Mouse (Mus musculus) limb, embryonic 14.5 days (tissue): Measurements from ENCODE around the gene Snx30. TPM values are rescaled to one million over a fixed set of nuclear protein-coding genes. Genes with fewer than 3 reads are reported as not detected.

Source experiments
- ATAC-seq: fragments of 200-750 bp; cut with Nextera tagmentation; 2 replicates; pipeline ENCODE4 v1.8.0; 2017; ENCODE audit warnings: low read depth, moderate number of reproducible peaks, moderate TSS enrichment; ENCODE audit not compliant: low FRiP score
- DNase-seq: peaks from one replicate; pipeline ENCODE4 v3.0.0-alpha.2; 2015; ENCODE audit warnings: low spot score
- H3K27ac ChIP-seq: fragments of 300-500 bp; sonication (generic); replicated peaks from 2 replicates; pipeline ENCODE4 v1.5.1; 2014; ENCODE audit warnings: low read depth, mild to moderate bottlenecking, low read length, moderate library complexity, mixed read lengths
- H3K27me3 ChIP-seq: fragments of 300-500 bp; sonication (generic); 2 replicates; pipeline ENCODE4 v1.6.1; 2014; ENCODE audit warnings: low read length, mixed read lengths; ENCODE audit not compliant: control insufficient read depth, insufficient read depth
- H3K36me3 ChIP-seq: fragments of 300-500 bp; sonication (generic); 2 replicates; pipeline ENCODE4 v1.6.1; 2014; ENCODE audit warnings: mild to moderate bottlenecking, low read length, moderate library complexity, mixed read lengths; ENCODE audit not compliant: control insufficient read depth, insufficient read depth
- H3K4me1 ChIP-seq: fragments of 300-500 bp; sonication (generic); 2 replicates; pipeline ENCODE4 v1.6.1; 2014; ENCODE audit warnings: antibody characterized with exemption, low read length, mixed read lengths; ENCODE audit not compliant: control insufficient read depth, insufficient read depth
- H3K4me2 ChIP-seq: fragments of 300-500 bp; sonication (generic); replicated peaks from 2 replicates; pipeline ENCODE4 v1.6.1; 2014; ENCODE audit warnings: low read depth, mild to moderate bottlenecking, low read length, moderate library complexity; ENCODE audit not compliant: severe bottlenecking
- H3K4me3 ChIP-seq: fragments of 300-500 bp; sonication (generic); replicated peaks from 2 replicates; pipeline ENCODE4 v1.5.1; 2014; ENCODE audit warnings: low read length
- H3K9ac ChIP-seq: fragments of 300-500 bp; sonication (generic); 2 replicates; pipeline ENCODE4 v1.6.1; 2014; ENCODE audit warnings: mild to moderate bottlenecking, low read depth, low read length, moderate library complexity; ENCODE audit not compliant: severe bottlenecking
- H3K9me3 ChIP-seq: fragments of 300-500 bp; sonication (generic); 2 replicates; pipeline ENCODE4 v1.6.1; 2016; ENCODE audit warnings: low read length; ENCODE audit not compliant: control insufficient read depth
- POLR2A ChIP-seq: fragments of 200-500 bp; IDR thresholded peaks from 2 replicates; pipeline ENCODE4 v1.8.0; 2012; ENCODE audit warnings: inconsistent platforms, mild to moderate bottlenecking, moderate library complexity, borderline replicate concordance; ENCODE audit not compliant: insufficient read depth, insufficient read length; ENCODE audit errors: extremely low read depth
- WGBS: fragments of 180-500 bp; shearing (Covaris S2); extraction: QIAGEN DNeasy Blood & Tissue Kit; methylation state at CpG from one replicate; pipeline ENCODE4 v1.1.7; 2014; 5-methylcytosine and 5-hydroxymethylcytosine counted together
- polyA plus RNA-seq, 2 experiments: library from polyadenylated mRNA; depleted of rRNA in 1 of 2; stranded (reverse) in 1 of 2; unstranded in 1 of 2; fragments of >200 nt; fragmentation: Nextera tagmentation in 1 of 2; extraction: Ambion mirVana in 1 of 2; gene quantifications; 2 replicates each; pipeline versions ENCODE4 v1.2.1 to v1.2.3; 2012 to 2014

The Snx30 gene
- polyA plus RNA-seq, 2 experiments = 7.2 to 12.0 TPM

DNA sequence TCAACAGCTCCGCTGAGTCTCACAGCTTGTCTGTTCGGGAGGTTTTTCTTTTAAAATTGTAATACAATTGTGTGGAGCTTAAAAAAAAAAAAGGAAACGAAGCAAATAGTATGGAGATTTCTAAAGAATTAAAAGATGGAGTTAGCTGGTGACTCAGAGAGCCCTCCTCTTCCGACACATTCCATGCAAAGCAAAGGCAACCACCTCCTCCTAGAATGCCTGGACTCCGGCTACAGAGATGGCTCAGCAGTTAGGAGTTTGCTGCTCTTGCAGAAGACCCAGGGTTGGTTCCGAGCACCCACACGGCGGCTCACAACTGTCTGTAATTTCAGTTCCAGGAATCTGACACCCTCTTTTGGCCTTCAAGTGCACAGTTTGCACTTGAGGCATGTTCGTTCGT lies 12.9 kb downstream of the Snx30 start:
- Histone ChIP-seq H3K4me2 (no peak overlapping the region), H3K36me3 (no peaks in the 10 kb centered on the region), H3K9ac (no peak overlapping the region), H3K9me3 (no peaks in the 10 kb centered on the region), H3K4me1 (peaks cover 12% of the 10 kb centered on the region), H3K27me3 (no peaks in the 10 kb centered on the region), H3K27ac (0 out of 2 replicates have a peak overlapping the region, but pooled peaks have one; percentile 63), H3K4me3 (no peak overlapping the region)
- ATAC-seq = no peak
- no peak for DNase-seq
- TF ChIP-seq POLR2A = no peak
- 84% methylated on average over 10 of the region's 10 CpGs for WGBS

DNA sequence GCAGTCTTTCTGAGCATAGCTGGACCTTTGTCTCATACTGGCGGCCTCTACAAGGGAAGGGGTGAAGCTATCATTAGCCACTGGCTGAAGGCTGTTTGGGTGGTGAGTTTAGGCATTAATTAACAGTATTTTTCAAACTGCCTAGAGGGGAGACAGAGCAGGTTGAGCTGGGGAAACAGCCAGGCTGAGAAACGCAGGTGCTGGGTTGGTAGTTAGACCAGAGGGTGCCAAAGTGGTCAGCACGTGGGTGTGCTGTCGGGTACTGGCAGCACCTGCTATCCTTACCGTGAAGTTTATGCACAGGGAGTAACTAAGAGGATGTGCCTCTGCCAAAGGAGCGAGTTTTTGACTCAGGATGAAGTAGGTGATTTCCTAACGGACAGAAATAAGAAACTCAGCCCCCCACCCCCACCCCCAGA lies 13.4 kb downstream of the Snx30 start:
- peak overlapping the region; percentile 63; the same call in 1 of the 2 replicates for H3K27ac ChIP-seq
- WGBS = 45% methylated on average over 7 of the region's 7 CpGs

GRCm38 (mm10) chr4:59819477-59820022 lies 13.9 kb downstream of the Snx30 start:
- 32% methylated on average over 12 of the region's 12 CpGs for WGBS
- no peak for TF ChIP-seq POLR2A
- no peak overlapping the region for H3K4me2 ChIP-seq
- no peaks in the 10 kb centered on the region for H3K9me3 ChIP-seq
- peak; percentile 43 for DNase-seq
- H3K9ac ChIP-seq = no peak overlapping the region
- H3K36me3 ChIP-seq = no peaks in the 10 kb centered on the region
- no peaks in the 10 kb centered on the region for H3K27me3 ChIP-seq
- ATAC-seq = no peak
- no peak overlapping the region for H3K27ac ChIP-seq
- no peak overlapping the region for H3K4me3 ChIP-seq
- peaks cover 12% of the 10 kb centered on the region for H3K4me1 ChIP-seq

More for the DNA sequence above, 13.4 kb downstream of the Snx30 start:
- no peak overlapping the region for H3K4me2 ChIP-seq
- no peak overlapping the region for H3K4me3 ChIP-seq
- no peak for DNase-seq
- no peak for TF ChIP-seq POLR2A
- ATAC-seq = no peak
- no peaks in the 10 kb centered on the region for H3K27me3 ChIP-seq
- no peaks in the 10 kb centered on the region for H3K36me3 ChIP-seq
- H3K4me1 ChIP-seq = peaks cover 12% of the 10 kb centered on the region
- no peak overlapping the region for H3K9ac ChIP-seq
- H3K9me3 ChIP-seq = no peaks in the 10 kb centered on the region

- no peaks in the 10 kb centered on the region for H3K9me3 ChIP-seq
- WGBS = 97% methylated on average over 1 of the region's 1 CpGs
These were observed 15.9 kb downstream of the Snx30 start for GRCm38 (mm10) chr4:59821516-59821915.

GRCm38 (mm10) chr4:59822119-59822518 lies 16.5 kb downstream of the Snx30 start:
- H3K4me2 ChIP-seq = no peak overlapping the region
- WGBS = 85% methylated on average over 4 of the region's 4 CpGs
- no peaks in the 10 kb centered on the region for H3K36me3 ChIP-seq
- no peak overlapping the region for H3K4me3 ChIP-seq
- no peaks in the 10 kb centered on the region for H3K27me3 ChIP-seq
- H3K9me3 ChIP-seq = no peaks in the 10 kb centered on the region
- no peak overlapping the region for H3K9ac ChIP-seq
- DNase-seq (no peak), ATAC-seq (no peak)
- H3K4me1 ChIP-seq = peaks cover 12% of the 10 kb centered on the region
- H3K27ac ChIP-seq = no peak overlapping the region
- no peak for TF ChIP-seq POLR2A

More at GRCm38 (mm10) chr4:59821516-59821915, 15.9 kb downstream of the Snx30 start:
- no peaks in the 10 kb centered on the region for H3K36me3 ChIP-seq
- DNase-seq (no peak), ATAC-seq (no peak)
- H3K27ac ChIP-seq = no peak overlapping the region
- no peak overlapping the region for H3K4me2 ChIP-seq
- H3K27me3 ChIP-seq = no peaks in the 10 kb centered on the region
- no peak for TF ChIP-seq POLR2A
- no peak overlapping the region for H3K9ac ChIP-seq
- peaks cover 12% of the 10 kb centered on the region for H3K4me1 ChIP-seq
- no peak overlapping the region for H3K4me3 ChIP-seq
